Mouse (Mus musculus): ENCODE results near the gene Zfp709.
"Not testable (repeated sequence)": the region's sequence is repeated elsewhere in the genome, so short reads cannot be mapped to it uniquely, and the experiment has no call there.

Zfp709 gene

DNA sequence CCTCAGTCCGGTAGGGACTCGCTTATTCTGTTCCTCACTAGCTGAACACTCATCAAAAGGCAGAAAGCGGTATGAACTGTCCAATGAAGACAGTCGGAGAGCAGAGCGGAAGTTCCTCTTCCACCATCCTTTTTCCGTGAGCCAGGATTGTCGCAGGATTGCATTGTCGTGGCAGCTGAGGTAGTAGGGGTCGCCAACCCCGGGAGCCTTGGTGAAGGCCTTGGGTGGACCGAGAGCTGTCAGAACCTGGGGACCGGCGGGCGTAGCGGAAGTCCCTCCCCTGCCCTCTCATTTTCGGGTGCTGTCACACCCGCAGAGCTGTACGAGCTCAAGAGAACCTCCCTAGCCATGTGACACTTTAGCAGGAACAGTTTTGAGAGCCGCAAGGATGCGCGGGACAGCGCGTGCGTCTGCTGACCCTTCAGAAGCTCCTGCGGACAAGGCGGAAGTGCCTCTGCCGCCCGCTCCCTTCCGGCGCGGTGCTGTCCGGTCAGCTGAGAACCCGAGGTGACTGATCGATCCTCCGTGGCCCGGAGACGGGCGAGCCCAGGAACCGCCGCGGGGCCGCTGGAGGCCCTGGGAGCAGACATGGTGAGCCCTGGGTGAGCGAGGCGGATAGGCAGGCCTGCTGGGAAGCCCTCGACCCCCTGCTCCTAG is at the start of gene Zfp709:
TSS of gene Zfp709 (plus strand) at position 402 of the 657 bp plus-strand sequence.
- peak; percentile 75 for DNase-seq

DNA sequence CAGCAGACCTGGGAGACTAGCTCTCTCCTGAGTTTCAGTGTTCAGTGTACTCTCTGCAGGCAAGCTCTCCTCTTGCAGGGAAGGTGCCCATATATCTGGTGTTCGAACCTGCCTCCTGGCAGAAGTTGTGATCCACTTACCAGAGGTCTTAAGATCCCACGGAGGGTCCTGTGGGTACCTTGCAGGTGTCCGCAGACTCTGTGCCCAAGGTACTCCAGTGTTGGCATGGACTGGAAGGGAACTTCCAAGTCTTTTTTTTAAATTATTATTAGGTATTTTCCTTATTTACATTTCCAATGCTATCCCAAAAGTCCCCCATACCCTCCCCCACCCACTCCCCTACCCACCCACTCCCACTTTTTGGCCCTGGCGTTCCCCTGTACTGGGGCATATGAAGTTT is 43.6 kb upstream of the Zfp709 start:
- not testable (repeated sequence) for DNase-seq

DNA sequence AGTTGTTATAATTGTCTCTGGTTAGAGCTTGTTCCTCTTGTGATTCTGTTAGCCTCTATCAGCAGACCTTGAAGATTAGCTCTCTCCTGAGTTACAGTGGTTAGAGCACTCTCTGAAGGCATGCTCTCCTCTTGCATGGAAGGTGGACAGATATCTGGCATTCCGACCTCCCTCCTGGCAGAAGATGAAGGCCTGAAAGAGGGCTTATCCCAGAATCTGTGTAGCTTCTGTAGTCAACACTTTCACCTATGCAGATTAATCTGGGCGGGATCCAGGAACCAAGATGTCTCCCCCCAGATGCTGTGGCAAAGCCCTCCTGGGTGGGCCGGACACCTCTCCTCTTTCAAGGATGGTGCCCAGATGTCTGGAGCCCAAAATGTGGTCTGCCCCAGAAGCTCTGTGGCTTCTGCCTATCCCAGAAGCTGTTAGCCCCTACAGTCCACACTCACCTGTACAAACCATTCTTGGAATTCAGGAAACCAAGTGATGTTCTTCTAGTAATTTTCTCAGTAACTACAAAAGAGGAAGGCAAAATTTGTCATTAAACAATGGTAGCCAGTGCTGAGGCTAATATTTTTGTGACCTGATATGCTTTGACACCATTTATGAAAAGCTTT is 40.5 kb upstream of the Zfp709 start:
- DNase-seq: not testable (repeated sequence)

DNA sequence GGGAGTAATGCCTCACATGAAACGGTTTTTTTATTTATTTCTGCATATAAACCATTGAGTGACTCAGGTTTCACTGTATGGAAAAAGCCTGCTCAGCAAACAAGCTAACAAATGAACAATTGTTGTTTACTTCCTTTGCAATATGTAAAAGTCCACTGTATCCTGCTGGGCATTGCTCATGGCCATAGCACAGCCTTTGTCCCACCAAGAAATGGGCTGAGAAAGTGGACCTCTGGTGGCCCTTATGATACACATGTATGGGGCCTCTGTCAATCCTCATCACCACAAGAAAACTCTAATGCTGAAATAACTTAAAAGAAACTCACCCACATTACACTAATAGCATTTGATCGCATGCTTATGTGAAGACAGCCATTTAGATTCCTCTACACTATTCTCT is 39.3 kb upstream of the Zfp709 start:
- not testable (repeated sequence) for DNase-seq

DNA sequence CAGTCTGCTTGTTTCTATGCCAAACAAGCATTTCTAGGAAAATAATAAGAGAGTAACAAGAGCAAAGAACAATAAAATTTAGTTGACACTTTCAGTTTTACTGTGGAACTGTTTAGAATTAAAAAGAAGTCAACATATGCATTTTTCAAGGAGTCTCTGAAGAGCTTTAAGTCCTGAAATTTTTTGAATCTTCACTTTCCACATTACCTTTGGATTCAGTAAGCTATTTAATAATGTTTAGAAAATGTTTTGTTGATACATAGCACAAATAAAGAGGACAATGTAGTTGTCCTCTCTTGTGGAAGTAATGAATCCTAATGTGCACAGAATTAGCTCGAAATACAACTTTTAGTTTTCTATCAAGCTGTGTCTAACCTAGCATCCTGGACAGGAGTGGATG is 37.4 kb upstream of the Zfp709 start:
- DNase-seq: not testable (repeated sequence)

DNA sequence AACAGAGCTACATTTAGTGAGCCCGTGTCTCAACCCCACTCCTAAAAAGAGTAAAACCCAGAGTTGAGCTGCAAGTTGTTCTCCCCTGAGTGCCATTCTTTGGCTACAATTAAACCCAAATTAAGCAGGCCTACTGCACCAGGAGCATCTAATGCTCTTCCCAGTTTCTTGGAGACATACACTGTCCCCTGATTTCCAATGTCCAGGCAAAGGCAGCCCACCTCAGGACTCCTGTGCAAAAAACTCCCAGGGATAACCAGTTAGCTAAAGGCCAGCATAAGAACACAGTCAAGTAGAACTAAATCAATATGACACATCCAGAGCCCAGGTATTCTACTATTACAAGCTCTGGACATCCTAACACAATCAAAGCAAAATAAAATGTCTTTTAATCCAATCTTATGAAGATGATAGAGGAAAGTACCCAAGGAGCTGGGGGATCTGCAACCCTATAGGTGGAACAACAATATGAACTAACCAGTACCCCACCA is 35.8 kb upstream of the Zfp709 start:
- DNase-seq: not testable (repeated sequence)

DNA sequence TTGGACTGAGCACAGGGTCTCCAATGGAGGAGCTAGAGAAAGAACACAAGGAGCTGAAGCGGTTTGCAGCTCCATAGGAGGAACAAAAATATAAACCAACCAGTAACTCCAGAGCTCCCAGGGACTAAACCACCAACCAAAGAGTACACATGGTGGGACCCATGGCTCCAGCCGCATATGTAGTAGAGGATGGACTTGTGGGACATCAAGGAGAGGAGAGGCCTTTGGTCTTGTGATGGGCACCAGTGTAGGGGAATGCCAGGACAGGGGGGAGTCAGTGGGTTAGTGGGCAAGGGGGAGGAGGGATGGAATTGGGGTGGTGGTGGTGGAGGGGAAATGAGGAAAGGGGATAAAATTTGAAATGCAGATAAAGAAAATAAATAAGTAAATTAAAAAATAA is 35.1 kb upstream of the Zfp709 start:
- not testable (repeated sequence) for DNase-seq

DNA sequence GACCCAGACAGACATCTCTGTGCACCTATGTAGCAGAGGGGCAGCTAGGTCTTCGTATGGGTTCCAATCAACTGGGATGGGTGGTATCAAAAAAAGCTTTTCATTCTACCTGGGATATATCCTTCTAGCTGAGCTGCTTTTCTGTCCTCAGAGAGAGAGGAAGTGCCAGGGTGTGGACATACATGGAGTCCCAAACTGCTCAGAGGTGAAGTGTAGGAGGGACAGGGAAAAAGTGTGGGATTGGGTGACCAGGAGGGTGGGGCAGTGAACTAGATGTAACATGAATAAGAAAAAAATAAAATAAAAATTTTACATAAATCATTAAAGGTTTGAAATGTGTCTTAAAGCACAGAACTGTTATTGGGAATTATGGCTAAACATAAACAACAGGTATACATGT is 30.8 kb upstream of the Zfp709 start:
- DNase-seq: not testable (repeated sequence)

DNA sequence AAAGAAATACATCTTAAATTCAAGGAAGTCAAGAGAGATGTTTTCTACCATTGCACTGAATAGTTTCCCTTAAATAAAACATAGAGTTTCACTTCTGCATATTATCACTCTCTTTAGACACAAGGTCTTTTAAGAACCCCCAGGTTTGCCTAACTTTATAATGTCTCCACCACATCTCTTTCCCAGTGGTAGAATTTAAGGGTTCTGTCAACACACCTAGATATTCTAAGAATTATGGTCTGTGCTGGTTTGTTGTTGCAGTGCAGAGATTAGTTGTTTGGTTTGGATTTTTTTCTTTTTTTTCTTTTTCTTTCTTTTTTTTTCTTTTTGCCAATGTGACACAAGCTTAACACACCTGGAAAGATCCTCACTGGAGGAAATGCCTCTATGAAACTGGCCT is 28.5 kb upstream of the Zfp709 start:
- not testable (repeated sequence) for DNase-seq

DNA sequence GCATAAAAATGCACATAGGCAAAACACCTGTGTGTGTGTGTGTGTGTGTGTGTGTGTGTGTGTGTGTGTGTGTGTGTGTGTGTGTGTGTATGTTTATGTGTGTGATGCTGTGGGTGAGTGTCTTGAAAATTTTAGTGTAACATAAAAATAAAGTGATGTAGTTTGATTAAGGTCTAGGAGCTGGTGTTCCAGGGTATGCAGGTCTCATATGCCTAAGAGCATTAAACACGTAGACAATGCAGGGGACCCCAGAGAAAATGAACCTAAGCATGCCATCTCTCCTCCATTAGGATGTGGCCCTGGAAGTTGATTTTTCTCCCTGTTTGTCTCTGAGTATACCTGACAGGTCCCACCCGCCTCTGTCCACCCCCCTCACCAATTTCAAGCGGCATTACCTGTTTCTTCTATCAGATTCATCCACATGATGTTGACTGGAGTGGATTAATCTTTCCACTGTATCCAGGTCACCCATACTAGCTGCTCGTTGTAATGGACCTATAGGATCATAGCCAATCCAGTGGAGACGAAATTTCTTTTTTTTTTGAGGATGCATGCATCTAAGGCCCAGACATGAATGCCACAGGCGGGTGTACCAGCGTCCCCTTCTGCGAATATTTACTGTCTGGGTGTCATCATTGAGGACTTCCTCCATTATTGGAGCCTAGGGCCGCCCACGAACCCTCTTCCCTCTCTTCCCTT is 25.0 kb upstream of the Zfp709 start:
- DNase-seq: not testable (repeated sequence)

DNA sequence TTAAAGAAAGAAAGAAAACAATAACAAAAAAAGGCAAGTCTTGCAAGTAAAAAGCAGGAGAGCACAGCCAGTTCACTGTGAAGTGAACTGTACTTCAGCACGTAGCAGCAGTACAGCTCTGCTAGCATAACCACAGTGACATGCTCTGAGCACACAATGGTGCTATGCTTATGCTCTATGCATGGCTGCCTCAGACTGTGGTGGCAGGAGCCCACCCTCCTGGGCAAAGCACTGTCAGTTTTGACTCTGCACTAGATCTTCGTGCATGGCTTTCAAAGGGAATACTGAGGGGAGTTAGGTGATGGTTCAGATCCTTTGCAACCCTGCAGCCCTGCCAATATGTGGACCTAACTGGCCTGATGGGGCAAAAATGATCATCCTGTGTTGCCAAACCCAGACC is 24.5 kb upstream of the Zfp709 start:
- DNase-seq: not testable (repeated sequence)

DNA sequence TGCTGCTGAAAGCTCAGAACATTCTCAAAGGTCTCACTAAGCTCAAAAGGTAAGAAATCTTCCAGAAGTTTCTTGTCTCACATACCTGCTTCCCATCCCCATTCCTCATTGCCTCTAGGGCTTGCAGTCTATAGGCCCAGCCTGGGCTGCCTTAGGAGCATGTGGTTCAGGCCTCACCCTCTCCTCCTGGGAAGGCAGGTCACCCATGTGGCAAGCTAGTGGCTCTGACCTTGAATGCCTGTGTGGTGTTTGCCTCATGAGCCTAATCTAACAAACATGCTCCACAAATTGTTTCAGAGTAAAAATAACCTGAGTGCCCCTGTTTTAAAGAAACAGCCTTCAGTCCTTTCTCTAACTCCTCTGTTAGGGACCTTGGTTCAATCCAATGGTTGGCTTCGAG is 20.3 kb upstream of the Zfp709 start:
- not testable (repeated sequence) for DNase-seq

DNA sequence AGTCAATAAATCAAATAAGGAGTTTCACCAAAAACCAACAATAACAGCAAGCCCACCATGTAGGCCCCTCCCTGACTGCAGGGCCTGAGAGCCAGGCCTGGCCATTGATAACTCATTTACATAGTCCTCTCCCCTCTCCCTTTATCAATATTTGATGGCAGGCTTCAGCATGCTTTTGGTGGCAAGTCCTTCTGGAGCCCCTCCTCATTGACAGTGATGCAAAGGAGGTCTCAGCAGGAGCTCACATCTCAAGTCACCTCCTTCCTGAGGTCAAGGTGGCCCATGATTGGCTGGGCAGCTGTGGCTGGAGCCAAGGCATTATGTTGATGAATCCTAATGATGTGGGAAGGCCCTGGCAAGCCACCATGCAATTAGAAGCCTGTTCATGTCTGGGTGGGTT is 19.8 kb upstream of the Zfp709 start:
- not testable (repeated sequence) for DNase-seq

DNA sequence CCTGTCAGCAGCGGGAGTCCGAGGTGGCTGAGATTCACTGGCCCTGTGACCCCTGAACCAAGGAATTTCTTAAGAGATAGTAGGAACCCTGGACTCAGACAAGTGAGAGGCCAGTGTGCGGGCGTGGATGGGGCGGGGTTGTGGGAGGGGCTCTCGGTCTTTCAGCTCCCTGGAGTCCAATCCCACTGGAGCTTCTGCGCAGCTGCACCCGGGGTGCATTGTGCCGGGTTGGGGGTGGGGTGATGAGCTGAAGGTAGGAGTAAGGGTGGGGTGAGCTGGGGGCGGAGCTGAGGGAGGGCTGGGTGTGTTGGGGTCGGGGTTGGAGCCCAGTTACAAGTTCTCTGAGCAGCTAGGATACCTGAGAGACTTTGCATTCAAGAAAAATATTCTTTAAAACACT is 18.8 kb downstream of the Zfp709 start:
- DNase-seq: not testable (repeated sequence)

DNA sequence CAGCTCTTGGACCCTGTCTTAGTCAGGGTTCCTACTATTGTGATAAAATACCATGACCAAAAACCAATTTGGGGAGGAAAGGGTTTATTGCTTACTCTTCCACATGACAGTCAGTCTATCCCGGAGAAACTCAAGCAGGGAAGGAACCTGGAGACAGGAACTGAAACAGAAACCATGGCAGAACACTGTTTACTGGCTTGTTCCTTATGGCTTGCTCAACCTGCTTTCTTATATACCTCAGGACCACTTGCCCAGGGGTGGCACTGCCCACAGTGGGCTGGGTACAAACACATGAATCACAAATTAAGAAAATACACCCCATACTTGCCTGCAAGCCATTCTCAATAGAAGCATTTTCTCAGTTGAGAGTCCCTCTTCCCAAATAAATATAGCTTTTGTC is 21.3 kb downstream of the Zfp709 start:
- DNase-seq: not testable (repeated sequence)

DNA sequence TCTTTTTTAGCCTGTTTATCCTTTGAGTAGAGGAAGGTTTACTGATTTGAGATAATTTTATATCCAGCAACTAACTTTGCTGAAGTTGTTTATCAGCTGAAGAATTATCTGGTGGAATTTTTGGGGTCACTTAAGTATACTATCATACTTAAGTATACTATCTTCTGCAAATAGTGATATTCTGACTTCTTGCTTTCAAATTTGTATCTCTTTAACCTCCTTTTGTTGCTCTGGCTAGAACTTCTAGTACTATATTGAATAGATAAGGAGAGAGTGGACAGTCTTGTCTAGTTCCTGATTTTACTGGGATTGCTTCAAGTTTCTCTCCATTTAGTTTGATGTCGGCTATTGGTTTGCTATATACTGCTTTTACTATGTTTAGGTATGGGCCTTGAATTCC is 25.0 kb downstream of the Zfp709 start:
- no peak for DNase-seq

DNA sequence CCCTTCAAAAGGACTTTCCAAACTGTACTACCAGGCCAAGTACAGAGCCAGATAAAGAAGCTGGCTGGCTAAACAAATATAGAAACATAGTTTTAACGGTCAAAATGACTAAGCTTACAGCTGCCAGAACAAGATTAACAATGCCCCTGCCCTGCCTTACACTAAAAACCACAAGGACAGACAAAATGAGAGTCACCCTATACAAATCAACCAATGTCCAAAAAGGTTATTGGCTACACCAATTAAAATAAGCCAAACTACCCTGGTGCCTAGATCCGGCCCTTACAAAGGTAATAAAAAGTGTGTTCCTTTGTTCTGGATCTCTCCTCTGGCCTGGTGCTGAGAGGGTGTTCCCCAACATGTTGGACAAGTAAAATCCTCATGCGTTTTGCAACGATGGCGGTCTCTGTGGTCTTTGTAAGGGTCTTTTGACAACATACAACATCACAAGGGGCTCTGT is 26.0 kb downstream of the Zfp709 start:
- DNase-seq: no peak

DNA sequence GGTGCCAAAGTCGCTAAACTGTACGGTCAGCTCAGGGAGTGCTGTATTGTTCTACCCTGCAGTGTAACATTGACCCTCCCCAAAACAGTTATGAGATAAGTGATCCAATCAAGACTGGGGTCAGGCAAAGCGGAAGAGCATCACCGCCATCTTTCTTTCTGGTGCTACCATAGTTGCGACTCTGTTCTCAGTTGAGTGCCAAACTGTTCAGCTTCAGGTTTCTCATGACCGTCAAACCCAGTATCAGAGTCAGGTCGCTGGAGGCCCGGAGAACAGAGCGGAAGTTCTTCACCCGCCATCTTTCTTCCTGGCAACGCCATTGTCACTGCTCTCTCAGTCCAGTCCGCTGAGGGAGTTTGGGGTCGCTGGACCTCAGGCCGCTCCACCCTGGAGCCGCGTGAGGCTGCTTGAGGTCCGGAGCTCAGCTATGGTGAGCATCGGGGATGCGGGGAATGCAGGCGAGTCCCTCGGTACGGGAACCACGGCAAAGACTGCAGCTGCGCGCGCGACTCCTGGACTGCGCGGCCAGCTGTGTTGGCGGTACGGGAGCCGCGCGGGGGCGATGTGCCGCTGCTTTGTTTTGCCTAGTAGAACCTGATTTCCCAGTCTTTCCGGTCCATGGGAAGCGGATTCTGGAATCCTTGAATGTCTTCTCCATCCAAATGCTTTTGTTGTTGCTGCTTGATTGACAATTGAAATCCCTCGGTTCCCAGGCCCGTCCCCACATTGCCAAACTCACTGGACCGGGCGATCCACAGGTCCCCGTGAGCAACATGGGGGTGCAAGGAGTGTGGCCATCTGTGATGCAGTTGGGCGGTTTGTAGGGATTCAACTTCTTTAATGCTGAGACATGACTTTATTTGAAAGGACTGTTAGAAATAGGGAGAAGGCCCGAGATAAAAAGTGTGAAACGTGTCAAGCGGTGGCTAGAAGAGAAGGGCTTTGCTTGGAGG is 26.8 kb downstream of the Zfp709 start, which contains the start of the genes Zfp882 and Zfp617:
TSS of gene Zfp882 (plus strand) at position 300 of the 953 bp plus-strand sequence.
TSS of gene Zfp617 (plus strand) at position 327 of the 953 bp plus-strand sequence.
- peak; percentile 89 to 91 for DNase-seq

DNA sequence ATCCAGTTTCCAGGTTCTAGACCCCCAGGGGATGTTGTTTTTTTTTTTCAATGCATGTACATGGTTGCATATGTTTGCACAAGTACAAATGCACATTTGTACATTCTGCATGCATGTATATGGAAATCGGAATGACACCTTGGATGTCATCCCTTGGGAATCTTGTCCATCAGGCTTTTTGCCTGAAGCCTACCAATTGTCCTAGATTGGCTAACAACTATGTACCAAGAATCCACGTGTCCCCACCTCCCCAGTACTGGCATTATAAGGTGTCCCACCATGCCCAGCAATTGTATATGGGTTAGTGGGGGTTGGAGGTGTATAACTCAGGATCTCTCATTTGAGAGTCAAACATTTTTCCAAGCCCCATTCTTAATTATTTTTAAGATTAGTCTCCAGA is 30.5 kb downstream of the Zfp709 start:
- DNase-seq: no peak

DNA sequence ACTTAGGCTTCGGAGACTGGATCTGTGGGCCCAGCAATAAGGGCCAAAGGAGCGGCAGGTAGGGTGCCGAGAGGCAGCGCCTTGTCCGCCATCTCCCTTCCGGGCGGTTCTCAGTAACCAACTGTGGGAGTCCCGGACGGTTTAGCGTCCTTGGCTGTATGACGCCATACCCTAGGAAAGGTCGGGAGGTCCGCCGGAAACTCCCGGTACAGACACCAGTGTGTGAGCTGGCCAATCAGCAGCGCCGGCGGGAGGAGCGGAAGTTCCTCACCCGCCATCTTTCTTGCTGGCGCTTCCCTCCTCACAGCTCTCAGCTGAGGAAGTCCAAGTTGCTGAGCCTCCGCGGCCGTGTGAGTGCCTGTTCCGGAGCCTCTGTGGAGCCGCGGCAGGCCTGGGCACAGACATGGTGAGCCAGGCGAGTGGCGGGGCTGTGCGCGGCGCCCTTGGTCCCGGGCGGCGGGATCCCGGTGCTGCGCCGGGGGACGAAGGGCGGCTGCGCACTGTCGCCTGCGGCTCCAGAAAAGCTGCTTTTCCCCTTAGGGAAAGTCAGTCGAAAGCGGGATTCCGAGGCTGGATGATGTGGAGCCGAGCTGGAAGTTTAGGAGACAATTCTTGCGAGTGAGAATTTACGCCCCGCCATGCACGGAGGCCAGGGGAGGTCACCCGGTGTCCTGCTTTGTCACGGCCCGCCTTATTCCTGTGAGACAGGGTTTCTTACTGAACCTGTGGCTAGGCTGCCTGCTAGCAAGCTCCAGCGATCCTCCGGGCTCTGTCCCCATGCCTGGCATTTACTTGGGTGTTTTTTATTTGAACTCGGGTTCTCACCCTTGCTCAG is 41.0 kb downstream of the Zfp709 start:
- DNase-seq: peak; percentile 97

DNA sequence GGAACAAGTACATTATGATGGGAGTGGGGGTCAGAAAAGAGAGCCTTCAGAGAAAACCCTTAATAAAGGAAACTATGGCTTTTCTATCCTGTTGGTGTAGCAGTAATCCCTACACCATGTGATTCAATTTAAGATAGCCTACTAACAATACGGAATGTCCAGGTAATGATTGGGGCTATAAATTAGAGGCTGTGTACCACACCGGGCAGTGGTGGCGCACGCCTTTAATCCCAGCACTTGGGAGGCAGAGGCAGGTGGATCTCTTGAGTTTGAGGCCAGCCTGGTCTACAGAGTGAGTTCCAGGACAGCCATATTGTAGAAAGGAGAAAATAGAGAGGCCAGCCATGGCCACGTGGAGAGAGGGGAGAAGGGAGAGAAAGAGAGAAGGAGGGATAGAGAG is 44.0 kb downstream of the Zfp709 start:
- DNase-seq: no peak

Measured in lung, adult 18-20 months (tissue).